Mouse (Mus musculus): ENCODE data around the gene Abhd17c. TPM values are rescaled to one million over a fixed set of nuclear protein-coding genes. Genes with fewer than 3 reads are reported as not detected.

Gene Abhd17c
- polyA plus RNA-seq, 1 experiment from 2014 or later: 65.5 TPM

GRCm38 (mm10) chr7:84171177-84171787 lies 19.6 kb upstream of the Abhd17c start:
- 81% methylated on average over 1 of the region's 1 CpGs for WGBS
- Histone ChIP-seq H3K9me3 (no peaks in the 10 kb centered on the region), H3K36me3 (no peaks in the 10 kb centered on the region), H3K27ac (no peak overlapping the region), H3K27me3 (replicated peaks) (no peaks in the 10 kb centered on the region), H3K4me1 (no peaks in the 10 kb centered on the region), H3K4me2 (no peak overlapping the region), H3K9ac (no peak overlapping the region), H3K4me3 (replicated peaks) (no peak overlapping the region)
- ATAC-seq (ENCODE audit: insufficient read depth, low FRiP score, low read depth): peak; percentile 64; the same call in 1 of the 2 replicates

GRCm38 (mm10) chr7:84168355-84168754 lies 16.7 kb upstream of the Abhd17c start:
- no peak for ATAC-seq (ENCODE audit: insufficient read depth, low FRiP score, low read depth)
- H3K9ac ChIP-seq: no peak overlapping the region
- 0 out of 2 replicates have a peak, but pooled peaks cover 3% of the 10 kb centered on the region for H3K4me1 ChIP-seq
- H3K27ac ChIP-seq: no peak overlapping the region
- H3K4me3 ChIP-seq (replicated peaks): no peak overlapping the region
- H3K4me2 ChIP-seq: no peak overlapping the region
- H3K27me3 ChIP-seq (replicated peaks): no peaks in the 10 kb centered on the region
- WGBS: 83% methylated on average over 2 of the region's 2 CpGs
- H3K9me3 ChIP-seq: no peaks in the 10 kb centered on the region
- H3K36me3 ChIP-seq: no peaks in the 10 kb centered on the region

GRCm38 (mm10) chr7:84166721-84167419 lies 15.2 kb upstream of the Abhd17c start:
- Histone ChIP-seq H3K27me3 (replicated peaks) (no peaks in the 10 kb centered on the region), H3K9ac (no peak overlapping the region), H3K4me2 (no peak overlapping the region), H3K36me3 (no peaks in the 10 kb centered on the region), H3K4me1 (0 out of 2 replicates have a peak, but pooled peaks cover 3% of the 10 kb centered on the region), H3K27ac (no peak overlapping the region), H3K9me3 (no peaks in the 10 kb centered on the region), H3K4me3 (replicated peaks) (no peak overlapping the region)
- 72% methylated on average over 4 of the region's 4 CpGs for WGBS
- no peak for ATAC-seq (ENCODE audit: insufficient read depth, low FRiP score, low read depth)

DNA sequence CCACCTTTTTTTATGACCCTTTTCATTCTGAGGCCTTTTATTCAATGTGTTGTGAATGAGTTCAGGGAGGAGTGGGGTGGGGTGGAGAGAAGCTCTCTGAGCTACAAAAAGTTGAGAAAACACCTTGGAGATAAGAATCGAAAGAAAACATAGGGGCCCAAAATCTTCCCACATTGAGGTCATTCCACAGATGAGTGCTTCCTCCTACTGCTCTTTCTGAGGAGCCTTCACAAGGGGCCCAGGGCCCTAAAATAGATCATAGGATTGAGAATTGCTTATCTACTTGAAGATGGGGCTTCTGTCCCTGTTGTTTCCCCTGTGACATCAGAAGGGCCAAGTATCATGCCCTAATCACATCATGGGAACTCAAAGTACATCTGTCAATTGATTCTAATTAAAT lies 14.3 kb upstream of the Abhd17c start:
- Histone ChIP-seq H3K9ac (no peak overlapping the region), H3K27me3 (replicated peaks) (no peaks in the 10 kb centered on the region), H3K4me3 (replicated peaks) (no peak overlapping the region), H3K4me1 (0 out of 2 replicates have a peak, but pooled peaks cover 3% of the 10 kb centered on the region), H3K36me3 (no peaks in the 10 kb centered on the region), H3K27ac (no peak overlapping the region), H3K9me3 (no peaks in the 10 kb centered on the region), H3K4me2 (no peak overlapping the region)
- ATAC-seq (ENCODE audit: insufficient read depth, low FRiP score, low read depth): no peak
- 56% methylated on average over 1 of the region's 1 CpGs for WGBS

DNA sequence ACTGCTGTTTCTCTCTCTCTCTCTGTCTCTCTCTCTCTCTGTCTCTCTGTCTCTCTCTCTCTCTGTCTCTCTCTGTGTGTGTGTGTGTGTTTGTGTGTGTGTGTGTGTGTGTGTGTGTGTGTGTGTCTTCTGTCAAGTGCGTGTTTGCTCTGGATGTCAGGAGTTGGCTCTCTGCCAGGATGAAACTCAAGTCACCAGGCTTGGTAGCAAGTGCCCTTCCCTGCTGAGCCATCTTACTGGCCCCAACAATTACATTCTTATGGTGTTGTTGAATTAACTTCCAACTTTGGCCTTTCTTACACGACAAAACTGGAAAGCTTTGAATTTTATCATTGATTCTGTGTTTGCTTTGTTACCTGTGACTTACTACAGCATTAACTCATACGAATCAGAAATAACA lies 13.6 kb upstream of the Abhd17c start:
- H3K27ac ChIP-seq: no peak overlapping the region
- H3K27me3 ChIP-seq (replicated peaks): no peaks in the 10 kb centered on the region
- H3K9me3 ChIP-seq: no peaks in the 10 kb centered on the region
- ATAC-seq (ENCODE audit: insufficient read depth, low FRiP score, low read depth): no peak
- H3K4me1 ChIP-seq: 0 out of 2 replicates have a peak, but pooled peaks cover 3% of the 10 kb centered on the region
- WGBS: 41% methylated on average over 3 of the region's 3 CpGs
- H3K4me2 ChIP-seq: no peak overlapping the region
- H3K4me3 ChIP-seq (replicated peaks): no peak overlapping the region
- no peaks in the 10 kb centered on the region for H3K36me3 ChIP-seq
- no peak overlapping the region for H3K9ac ChIP-seq

- 0 out of 2 replicates have a peak, but pooled peaks cover 3% of the 10 kb centered on the region for H3K4me1 ChIP-seq
- H3K9ac ChIP-seq: no peak overlapping the region
- no peak overlapping the region for H3K27ac ChIP-seq
- H3K4me2 ChIP-seq: no peak overlapping the region
- no peaks in the 10 kb centered on the region for H3K36me3 ChIP-seq
- ATAC-seq (ENCODE audit: insufficient read depth, low FRiP score, low read depth): no peak
- H3K27me3 ChIP-seq (replicated peaks): no peaks in the 10 kb centered on the region
- 65% methylated on average over 4 of the region's 4 CpGs for WGBS
- H3K4me3 ChIP-seq (replicated peaks): no peak overlapping the region
- no peaks in the 10 kb centered on the region for H3K9me3 ChIP-seq
Measured at GRCm38 (mm10) chr7:84164880-84165279, 13.2 kb upstream of the Abhd17c start.

GRCm38 (mm10) chr7:84164419-84164818 lies 12.7 kb upstream of the Abhd17c start:
- H3K27me3 ChIP-seq (replicated peaks): no peaks in the 10 kb centered on the region
- H3K36me3 ChIP-seq: no peaks in the 10 kb centered on the region
- H3K9ac ChIP-seq: no peak overlapping the region
- ATAC-seq (ENCODE audit: insufficient read depth, low FRiP score, low read depth): no peak
- 49% methylated on average over 2 of the region's 2 CpGs for WGBS
- no peak overlapping the region for H3K27ac ChIP-seq
- H3K4me3 ChIP-seq (replicated peaks): no peak overlapping the region
- 0 out of 2 replicates have a peak, but pooled peaks cover 3% of the 10 kb centered on the region for H3K4me1 ChIP-seq
- no peak overlapping the region for H3K4me2 ChIP-seq
- no peaks in the 10 kb centered on the region for H3K9me3 ChIP-seq

DNA sequence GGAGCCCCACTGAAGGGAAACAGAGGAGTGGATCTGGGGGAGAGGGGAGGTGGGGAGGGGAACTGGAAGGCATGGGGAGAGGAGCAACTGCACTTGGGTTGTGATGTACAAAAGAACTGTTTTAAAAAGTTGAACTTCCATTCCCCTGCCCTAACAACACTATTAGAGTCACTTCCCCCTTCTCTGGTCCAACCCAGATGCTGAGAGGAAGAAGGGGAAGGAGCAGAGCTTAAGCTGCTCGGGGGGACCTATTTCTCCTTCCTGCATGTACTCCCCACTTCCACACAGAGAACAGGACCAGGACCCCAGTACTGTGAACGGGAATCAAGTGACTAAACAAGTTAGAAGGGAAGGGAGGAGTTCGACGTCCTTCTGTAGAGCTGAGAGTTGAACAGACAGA lies 11.9 kb upstream of the Abhd17c start:
- Histone ChIP-seq H3K36me3 (no peaks in the 10 kb centered on the region), H3K27ac (no peak overlapping the region), H3K4me3 (replicated peaks) (no peak overlapping the region), H3K4me2 (no peak overlapping the region), H3K27me3 (replicated peaks) (no peaks in the 10 kb centered on the region), H3K9me3 (no peaks in the 10 kb centered on the region), H3K9ac (no peak overlapping the region), H3K4me1 (0 out of 2 replicates have a peak, but pooled peaks cover 3% of the 10 kb centered on the region)
- 70% methylated on average over 4 of the region's 4 CpGs for WGBS
- no peak for ATAC-seq (ENCODE audit: insufficient read depth, low FRiP score, low read depth)

- Histone ChIP-seq H3K4me3 (replicated peaks) (no peak overlapping the region), H3K27ac (no peak overlapping the region), H3K4me2 (no peak overlapping the region), H3K9me3 (no peaks in the 10 kb centered on the region), H3K4me1 (0 out of 2 replicates have a peak, but pooled peaks cover 3% of the 10 kb centered on the region), H3K36me3 (no peaks in the 10 kb centered on the region), H3K27me3 (replicated peaks) (no peaks in the 10 kb centered on the region), H3K9ac (no peak overlapping the region)
- WGBS: 81% methylated on average over 2 of the region's 2 CpGs
- no peak for ATAC-seq (ENCODE audit: insufficient read depth, low FRiP score, low read depth)
Measured at GRCm38 (mm10) chr7:84159414-84159813, 7.7 kb upstream of the Abhd17c start.

DNA sequence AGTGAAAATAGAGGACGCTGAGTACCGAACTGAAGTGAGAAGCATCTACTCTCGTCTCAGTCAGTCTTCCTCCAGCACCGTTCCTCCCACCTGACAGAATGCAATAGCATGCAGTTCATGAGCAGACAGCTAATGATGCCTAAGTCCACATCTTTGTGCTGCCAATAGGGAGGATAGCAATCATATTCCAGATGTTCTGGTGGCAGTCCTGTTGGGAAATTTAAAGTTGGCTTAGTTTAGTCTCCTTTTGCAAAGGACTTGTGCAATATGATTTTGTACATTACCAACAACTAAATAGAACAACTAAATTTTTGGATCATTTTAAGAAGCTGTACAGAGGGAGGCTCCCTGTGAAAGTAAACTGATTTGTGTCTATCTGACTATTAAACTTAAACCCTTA lies 2.1 kb upstream of the Abhd17c start:
- Histone ChIP-seq H3K4me1 (peaks cover 9% of the 10 kb centered on the region), H3K27me3 (replicated peaks) (no peaks in the 10 kb centered on the region), H3K4me3 (replicated peaks) (no peak overlapping the region), H3K4me2 (no peak overlapping the region), H3K9me3 (no peaks in the 10 kb centered on the region), H3K27ac (no peak overlapping the region), H3K36me3 (no peaks in the 10 kb centered on the region), H3K9ac (no peak overlapping the region)
- WGBS: 80% methylated on average over 4 of the region's 4 CpGs
- no peak for ATAC-seq (ENCODE audit: insufficient read depth, low FRiP score, low read depth)

DNA sequence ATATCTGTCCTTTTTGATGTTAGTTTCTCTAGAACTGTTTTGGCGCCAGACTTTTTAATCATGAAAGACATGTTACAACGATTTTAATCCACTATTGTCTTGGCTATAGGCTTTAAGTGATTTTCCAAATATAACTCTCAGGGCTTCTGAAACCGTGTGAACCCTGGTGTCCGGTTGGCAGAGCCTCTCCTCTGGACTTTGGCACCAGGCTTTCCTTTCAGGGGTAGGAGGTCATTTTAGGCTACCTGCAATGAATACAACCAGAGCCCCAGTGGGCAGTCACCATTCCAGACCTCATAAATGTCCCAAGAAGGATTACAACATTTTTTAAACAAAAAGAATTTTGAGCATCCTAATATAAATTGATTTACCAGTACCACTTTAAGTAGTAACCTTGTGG lies 1.1 kb upstream of the Abhd17c start:
- Histone ChIP-seq H3K4me2 (peak overlapping the region; percentile 76), H3K27ac (no peak overlapping the region), H3K36me3 (0 out of 2 replicates have a peak, but pooled peaks cover 2% of the 10 kb centered on the region), H3K9ac (no peak overlapping the region), H3K27me3 (replicated peaks) (no peaks in the 10 kb centered on the region), H3K9me3 (no peaks in the 10 kb centered on the region), H3K4me3 (replicated peaks) (no peak overlapping the region), H3K4me1 (peaks cover 9% of the 10 kb centered on the region)
- WGBS: 75% methylated on average over 4 of the region's 4 CpGs
- ATAC-seq (ENCODE audit: insufficient read depth, low FRiP score, low read depth): no peak

GRCm38 (mm10) chr7:84152374-84152773 lies 681 bp upstream of the Abhd17c start:
- Histone ChIP-seq H3K9ac (no peak overlapping the region), H3K4me1 (peaks cover 9% of the 10 kb centered on the region), H3K36me3 (0 out of 2 replicates have a peak, but pooled peaks cover 2% of the 10 kb centered on the region), H3K4me3 (replicated peaks) (peak overlapping the region; percentile 78), H3K4me2 (peak overlapping the region; percentile 76), H3K27me3 (replicated peaks) (no peaks in the 10 kb centered on the region), H3K9me3 (no peaks in the 10 kb centered on the region), H3K27ac (peak overlapping the region; percentile 94; the same call in 1 of the 2 replicates)
- WGBS: 57% methylated on average over 6 of the region's 6 CpGs
- no peak for ATAC-seq (ENCODE audit: insufficient read depth, low FRiP score, low read depth)
